Mouse (Mus musculus): ENCODE measurements at regions not wholly inside any gene's neighbourhood (a gene's known extent, or its start where the extent isn't known, plus 50 kb on each side); places are given as distances from the start of the nearest gene placed in this dataset.

DNA sequence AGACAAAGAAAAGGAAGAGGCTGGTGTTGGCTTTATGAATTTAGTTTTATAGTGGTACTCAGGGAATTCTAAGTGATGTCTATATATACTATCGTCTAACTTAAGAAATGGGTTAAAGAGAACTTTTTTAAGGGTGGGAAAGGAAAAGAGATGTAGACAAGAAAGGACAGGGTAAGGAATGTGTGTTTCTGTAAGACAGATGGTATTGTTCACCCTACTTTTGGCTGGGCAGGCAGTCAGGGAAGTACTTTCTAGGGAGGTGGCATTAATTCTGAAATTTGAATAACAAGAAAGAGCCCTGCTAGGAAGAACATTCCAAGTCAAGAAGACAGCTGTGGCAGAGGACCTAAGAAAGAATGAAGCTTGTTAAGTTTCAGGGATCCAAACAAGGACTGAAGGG is 263.0 kb downstream of the Pik3r1 start:
- DNase-seq (ENCODE audit: low spot score) = no peak

DNA sequence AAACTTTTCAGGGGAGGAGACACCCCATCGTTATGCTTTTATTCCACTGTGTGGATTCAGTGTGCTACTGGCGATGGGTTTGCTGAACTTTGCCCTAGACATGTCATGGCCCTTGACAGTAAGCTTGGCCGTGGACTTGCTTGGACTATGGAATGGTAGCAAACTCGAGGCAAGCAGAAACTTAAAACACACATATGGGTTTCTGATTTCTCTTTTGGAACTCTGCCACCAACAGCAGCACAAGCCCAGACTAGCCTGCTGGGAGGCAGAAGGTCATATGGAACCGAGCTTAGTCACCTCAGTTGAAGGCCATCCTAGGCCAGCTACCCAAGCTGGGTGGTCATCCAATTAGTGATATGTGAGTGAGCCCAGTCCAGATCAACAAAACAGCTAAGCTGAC is 263.8 kb downstream of the Pik3r1 start:
- no peak for DNase-seq (ENCODE audit: low spot score)

- DNase-seq (ENCODE audit: low spot score) = no peak
Measured at GRCm38 (mm10) chr13:101501845-101502284, 266.2 kb downstream of the Pik3r1 start.

GRCm38 (mm10) chr13:101501061-101501460 is 267.0 kb downstream of the Pik3r1 start:
- no peak for DNase-seq (ENCODE audit: low spot score)

DNA sequence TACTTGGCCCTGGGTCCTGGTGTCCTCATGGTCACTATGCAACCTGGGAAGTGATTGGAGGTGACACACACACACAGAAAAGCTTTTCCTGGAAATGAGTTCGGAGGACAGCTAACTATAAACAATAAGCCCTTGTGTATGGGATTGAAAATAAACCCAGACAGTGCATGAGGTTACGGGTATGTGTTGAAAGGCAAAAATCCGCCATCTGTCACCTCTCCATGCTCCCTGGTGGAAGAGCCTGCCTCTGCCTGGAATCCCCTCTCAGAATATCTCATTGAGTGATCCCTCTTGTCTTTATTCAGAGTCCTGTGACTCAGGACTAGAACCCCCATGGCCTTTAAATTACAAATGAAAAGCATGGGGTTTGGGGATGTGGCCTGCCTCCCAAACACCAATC is 276.2 kb downstream of the Pik3r1 start:
- no peak for DNase-seq (ENCODE audit: low spot score)

GRCm38 (mm10) chr13:101490961-101491360 is 277.1 kb downstream of the Pik3r1 start:
- DNase-seq (ENCODE audit: low spot score) = no peak

GRCm38 (mm10) chr13:101487621-101488020 is 280.4 kb downstream of the Pik3r1 start:
- DNase-seq (ENCODE audit: low spot score) = no peak

- DNase-seq (ENCODE audit: low spot score) = no peak
Measured at GRCm38 (mm10) chr13:101485823-101486222, 282.2 kb downstream of the Pik3r1 start.

DNA sequence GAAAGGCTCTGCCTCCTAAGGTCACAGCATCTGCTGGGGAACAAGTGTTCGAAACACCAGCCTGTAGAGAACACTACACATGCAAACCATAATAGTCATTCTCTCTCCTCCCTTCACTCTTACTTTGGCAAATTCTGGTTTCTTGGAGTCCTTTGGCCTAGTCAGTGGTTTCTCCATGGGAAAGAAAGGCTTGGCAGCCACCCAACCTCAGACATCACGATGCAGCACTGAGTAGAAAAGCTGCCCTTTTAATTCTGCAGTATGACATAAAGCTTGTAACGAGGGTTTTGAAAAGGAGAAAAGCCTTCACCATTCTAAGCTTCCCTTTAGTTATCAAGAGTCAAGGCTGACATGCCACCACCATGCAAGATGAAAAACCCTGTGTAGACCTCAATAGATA is 284.2 kb downstream of the Pik3r1 start:
- no peak for DNase-seq (ENCODE audit: low spot score)

DNA sequence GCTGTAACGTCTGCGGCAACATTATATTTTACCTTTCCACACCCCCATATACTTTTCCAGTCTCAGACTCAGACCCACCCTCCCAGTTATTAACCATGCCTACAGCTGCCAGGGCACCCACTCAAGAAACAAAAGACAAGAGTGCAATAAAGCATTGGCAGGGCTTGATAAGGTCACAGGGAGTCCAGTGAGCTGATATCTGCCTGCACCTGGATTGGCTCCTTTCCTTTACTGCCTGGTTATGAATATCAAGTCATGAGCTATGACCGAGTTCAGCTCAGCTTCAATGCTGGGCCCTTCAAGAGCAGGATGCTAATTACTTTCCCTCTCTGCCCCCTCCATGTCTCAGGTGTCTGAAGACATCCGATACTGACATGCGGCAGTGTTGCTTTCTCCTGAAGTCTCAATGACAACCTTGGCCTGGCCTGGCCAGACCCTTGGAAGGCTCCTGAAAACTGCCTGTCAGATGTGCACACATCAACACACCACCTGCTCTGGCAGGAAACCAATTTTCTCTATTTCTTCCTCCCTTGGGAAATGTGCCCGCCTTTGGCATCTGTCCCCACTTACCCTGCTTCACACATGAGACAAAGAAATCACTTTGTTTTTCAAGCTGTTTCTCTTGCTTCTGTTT is 286.3 kb downstream of the Pik3r1 start:
- DNase-seq (ENCODE audit: low spot score) = no peak

- DNase-seq (ENCODE audit: low spot score) = no peak
Measured at GRCm38 (mm10) chr13:101479297-101479652, 288.7 kb downstream of the Pik3r1 start.

DNA sequence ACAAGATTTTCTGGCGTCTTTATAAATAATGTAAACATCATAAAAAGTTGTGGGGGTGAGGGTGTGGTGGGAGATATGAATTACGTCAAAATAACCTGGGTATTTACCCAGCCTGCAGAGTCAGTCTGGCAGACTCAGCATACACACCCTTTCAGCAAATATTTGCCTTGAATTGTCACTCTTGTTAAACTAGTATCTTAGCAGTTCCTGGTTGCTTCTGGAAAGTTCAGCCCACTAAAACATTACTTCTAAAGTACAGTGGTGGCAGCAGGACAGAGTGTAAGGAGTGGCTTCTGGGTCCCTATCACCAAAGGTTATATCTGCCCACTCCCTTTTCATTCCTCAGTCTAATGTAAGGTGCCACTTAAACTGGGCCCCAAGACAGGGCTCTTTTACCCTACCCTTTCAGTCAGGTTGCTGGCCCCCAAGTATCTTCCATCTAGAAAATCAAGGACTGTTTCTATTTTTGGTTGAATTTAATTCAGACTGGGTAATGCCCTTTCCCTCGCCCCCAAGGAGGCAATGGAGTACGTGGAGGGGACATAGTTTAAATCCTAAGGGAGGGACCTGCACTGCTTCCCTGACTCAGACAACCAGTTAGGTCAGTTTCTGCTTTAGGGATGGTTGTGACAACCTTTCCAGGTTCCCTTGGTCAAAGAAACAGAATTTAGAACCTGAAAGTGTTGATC is 289.3 kb downstream of the Pik3r1 start:
- DNase-seq (ENCODE audit: low spot score) = no peak

GRCm38 (mm10) chr13:101473349-101473748 is 294.7 kb downstream of the Pik3r1 start:
- no peak for DNase-seq (ENCODE audit: low spot score)

- no peak for DNase-seq (ENCODE audit: low spot score)
Measured at GRCm38 (mm10) chr13:101470560-101471247, 297.3 kb downstream of the Pik3r1 start.

DNA sequence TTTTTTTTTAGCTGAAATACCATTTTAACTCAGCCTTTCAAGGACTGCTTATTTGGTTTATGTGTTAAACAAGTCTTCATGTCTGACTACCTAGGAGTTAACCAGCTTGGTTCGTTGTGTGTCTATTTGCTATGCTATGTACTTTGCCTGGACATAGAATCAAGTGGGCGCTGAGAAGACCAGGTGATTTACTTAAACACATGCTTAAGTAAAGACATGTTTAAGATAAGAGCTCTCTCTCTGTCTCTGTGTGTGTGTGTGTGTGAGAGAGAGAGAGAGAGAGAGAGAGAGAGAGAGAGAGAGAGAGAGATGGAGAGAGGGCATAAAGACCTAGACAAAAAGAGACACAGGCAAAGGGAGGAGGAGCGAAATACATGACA is 302.3 kb downstream of the Pik3r1 start:
- DNase-seq (ENCODE audit: low spot score) = no peak

GRCm38 (mm10) chr13:101464928-101465747 is 302.9 kb downstream of the Pik3r1 start:
- no peak for DNase-seq (ENCODE audit: low spot score)

GRCm38 (mm10) chr13:101456926-101457325 is 311.1 kb downstream of the Pik3r1 start:
- no peak for DNase-seq (ENCODE audit: low spot score)

- DNase-seq (ENCODE audit: low spot score) = no peak
Measured at GRCm38 (mm10) chr13:101454276-101454675, 313.7 kb downstream of the Pik3r1 start.

DNA sequence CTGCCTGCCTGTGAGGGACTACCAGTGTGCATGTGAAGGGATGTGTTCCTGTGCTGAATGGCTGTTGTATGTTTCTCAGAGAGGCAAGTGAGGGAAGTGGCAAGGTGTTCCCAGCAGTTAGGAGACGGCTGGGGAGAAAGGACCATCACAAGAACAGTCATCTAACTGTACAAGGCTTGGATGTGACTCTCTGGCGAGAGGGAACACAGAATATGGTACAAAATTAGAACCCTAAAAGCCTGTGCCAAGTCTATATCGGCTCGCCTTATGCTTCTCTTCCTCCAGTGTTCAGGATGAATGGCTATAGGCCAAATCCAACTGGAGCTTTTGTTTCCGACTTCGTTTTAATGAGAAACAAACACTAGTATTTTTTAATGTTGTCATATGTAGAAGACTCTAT is 317.5 kb downstream of the Pik3r1 start:
- no peak for DNase-seq (ENCODE audit: low spot score)

DNA sequence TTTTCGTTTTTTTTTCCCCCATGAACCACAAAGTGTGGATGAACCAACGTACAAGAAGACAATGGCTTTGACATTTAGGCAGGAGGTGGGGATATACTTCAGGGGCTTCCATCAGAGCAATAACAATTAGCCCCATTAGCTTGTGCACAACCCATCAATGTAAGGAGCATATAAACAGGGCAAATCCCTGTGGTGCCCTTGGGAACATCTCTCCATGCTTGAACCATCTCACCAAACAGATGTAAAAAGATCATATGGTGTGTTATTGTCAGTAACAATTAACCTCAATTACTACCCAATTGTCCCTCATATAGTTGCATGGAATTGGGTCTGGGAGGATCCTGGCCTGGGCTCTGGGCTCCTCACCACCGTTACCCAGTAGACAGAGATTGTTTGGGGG is 328.5 kb downstream of the Pik3r1 start:
- no peak for DNase-seq (ENCODE audit: low spot score)

- DNase-seq (ENCODE audit: low spot score) = peak; percentile 53
Measured at GRCm38 (mm10) chr13:101439041-101439440, 329.0 kb downstream of the Pik3r1 start.

DNA sequence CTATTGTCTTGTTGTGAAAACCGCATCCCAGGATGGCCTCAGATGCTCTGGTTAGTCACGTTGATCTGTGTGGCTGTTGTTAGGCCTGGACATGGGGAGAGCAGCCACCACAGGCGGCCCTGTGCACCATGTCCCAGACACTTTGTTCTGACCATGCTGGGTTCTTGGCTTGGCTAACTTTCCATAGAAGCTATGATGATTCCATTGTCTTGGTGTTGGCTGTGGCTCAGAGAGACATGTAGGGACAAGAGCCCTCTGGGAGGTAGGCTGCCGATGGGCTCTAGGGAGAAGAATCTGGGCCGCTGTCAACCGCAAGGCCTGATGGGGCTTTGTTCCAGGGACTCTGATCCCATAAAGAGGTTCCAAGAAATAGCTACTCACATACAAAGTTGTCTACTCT is 334.9 kb downstream of the Pik3r1 start:
- DNase-seq (ENCODE audit: low spot score) = no peak
